Mouse (Mus musculus): ENCODE measurements around the gene Frs2.

DNA sequence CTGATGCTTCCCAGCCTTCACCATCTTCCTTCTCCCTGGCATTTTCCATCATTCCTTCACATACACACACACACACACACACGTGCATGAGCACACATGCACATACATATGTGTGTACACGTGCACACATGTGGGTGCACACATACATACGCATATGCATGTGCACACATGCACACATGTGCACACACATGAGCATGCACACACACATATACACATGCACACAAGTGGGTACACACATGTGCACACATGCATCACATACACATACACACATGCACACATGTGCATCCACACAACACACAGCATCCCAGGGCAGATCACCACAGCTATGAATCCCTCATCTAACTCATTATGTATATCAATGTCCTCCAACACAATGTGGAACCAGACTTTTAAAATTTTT, 117.2 kb downstream of the Frs2 start:
- TF ChIP-seq CTCF (IDR thresholded peaks at IDR 0.05; ENCODE audit: low read depth, low read length): no peak
- TF ChIP-seq POLR2A (IDR thresholded peaks at IDR 0.05; ENCODE audit: extremely low read depth, insufficient read depth, low read length): no peak
